Mouse (Mus musculus): Measurements from ENCODE around the gene Ncapg.
A peak's percentile ranks its signal among the peaks of the same experiment; 100 is the strongest.
"Not testable (repeated sequence)": the region's sequence is repeated elsewhere in the genome, so short reads cannot be mapped to it uniquely, and the experiment has no call there.

Ncapg gene

DNA sequence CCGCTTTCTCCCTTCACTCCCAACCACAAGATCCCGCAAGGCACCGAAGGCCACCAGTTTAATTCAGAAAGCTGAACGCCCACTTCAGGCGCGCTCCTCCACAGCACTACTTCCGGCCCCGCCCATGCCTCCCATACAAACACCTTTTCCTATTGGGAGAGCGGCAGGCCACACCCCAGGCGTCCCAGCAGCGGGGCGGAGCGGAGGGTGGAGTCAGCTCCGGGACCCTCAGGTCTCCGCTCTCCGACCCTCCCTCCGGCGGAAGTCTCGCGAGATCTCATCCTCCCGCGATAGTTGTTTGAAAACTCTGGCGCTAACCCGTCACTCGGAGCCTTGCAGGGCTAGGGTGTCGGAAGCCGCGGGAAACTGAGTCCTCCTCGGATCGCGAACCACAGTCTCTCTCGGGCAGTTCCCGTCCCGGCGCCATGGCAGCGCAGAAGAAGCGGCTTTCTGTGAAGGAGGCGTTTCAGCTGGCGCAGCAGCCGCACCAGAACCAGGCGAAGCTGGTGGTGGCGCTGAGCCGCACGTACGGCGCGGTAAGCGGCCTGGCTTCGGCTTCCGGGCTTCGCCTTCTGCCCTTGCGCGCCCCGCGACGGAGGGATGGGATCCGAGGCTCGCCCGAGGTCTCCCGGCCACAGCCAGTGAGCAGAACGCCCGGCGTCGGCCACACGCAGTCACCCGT, at the start of gene Ncapg:
TSS of gene Ncapg (plus strand) at position 322 of the 682 bp plus-strand sequence.
- peak; percentile 99 for DNase-seq

DNA sequence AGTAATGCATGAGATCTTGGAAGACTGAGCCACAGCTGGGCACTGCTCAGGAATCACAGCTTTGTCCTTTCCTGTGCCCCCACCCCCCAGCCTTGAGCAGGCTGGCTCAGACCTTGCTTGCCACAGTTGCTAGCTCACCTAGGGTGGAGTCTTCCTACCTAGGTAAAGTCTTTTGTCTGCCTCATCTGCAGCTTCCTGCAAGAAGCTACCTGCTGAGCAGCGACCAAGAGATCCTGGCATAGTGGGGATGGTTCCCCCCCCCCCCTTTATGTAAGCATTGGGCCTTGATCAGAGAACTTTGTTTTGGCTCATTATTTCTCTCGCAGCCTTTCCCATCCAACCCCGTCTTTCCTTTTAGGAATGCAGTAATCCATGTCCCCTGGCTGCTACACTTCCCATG, 48.2 kb upstream of the Ncapg start:
- no peak for DNase-seq

DNA sequence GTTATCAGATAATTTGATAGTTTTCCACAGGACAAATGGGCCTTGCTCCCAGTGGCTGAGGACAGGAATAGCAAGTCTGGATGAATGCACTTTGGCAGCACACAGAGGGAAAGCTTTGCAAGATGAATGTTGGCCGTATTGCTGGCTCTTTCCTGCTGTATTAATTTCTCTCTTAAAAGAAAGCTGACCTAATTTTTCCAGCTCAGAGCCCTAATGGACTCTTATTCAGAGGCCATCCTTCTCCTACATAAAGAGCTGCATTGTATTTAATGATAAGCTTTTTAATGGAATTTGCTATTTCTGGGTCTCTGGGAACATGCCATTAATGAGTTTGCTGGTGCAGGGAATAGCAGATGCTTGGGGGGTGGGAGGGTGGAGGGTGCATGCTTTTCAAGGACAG, 41.9 kb upstream of the Ncapg start:
- no peak for DNase-seq

DNA sequence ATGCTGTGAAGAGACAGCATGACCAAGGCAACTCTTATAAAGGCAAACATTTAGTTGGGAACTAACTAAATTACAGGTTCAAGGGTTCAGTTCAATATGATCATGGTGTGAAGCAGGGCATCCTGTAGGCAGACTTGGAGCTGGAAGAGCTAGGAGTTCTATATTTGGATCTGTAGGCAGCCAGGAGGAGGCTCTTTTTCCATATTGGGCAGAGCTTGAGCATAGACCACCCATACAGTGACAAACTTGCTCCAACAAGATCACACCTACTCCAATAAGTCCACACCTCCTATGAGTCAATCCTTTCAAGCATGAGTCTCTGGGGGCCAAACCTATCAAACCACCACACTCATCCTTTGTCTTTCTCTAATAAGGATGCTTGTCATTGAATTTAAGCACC, 40.2 kb upstream of the Ncapg start:
- no peak for DNase-seq

DNA sequence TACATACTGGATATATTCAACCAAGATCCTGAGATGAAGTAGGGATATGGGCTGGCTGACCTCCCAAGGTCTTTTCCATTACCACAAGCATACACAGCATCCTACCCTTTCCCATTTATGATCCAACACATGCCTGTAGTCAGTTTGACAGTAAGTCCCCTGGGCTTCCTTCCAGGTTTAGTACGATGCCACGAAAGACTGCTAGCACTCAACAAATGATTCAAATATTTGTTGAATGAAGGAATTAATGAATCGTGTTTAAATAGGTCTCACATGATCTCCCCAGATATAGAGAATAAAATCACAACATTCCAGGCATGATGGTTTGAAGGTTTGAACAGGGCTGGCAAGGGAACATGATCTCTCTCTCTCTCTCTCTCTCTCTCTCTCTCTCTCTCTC, 31.3 kb upstream of the Ncapg start:
- no peak for DNase-seq

DNA sequence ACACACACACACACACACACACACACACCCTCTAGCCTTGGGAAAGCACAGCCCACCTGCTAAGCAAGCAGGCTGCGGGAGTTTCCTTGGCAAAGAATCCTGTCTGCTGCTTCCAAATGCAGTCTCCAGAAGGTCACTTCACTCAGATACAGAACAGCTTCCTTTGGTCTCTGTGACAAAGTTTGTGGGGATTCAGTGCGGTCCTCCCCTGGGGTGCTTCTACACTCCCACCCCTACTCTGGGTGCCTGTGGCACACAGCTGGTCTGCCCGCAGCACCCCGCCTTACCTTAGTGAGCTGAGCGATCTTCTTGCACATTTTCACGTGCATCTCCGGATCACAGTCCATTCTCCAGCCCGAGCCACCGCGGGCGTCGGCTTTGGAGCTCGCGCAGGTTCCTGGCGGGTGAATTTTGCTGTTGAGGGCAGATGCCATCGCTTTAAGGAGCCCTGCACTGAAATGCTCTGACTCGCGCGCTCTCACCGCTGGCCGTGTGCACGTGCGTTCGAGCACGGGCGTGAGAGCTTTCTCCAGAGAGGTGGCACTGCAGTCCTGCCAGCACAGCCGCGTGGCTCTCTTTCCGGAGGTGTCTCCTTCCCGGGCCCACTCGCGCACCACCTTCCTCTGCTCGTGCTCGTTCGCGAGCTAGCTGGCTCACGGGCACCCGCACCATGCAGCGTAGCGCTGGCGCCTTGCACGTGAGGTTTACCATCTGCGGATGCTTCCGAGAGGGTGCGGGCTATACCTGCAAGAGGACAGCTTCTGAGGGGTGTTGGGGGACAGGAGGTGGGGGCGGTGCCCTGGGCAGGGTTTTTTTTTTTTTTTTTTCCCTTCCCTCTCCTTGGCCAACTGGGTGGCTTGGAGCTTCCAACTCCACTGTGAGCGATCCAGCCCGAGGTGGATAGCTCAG, 30.7 kb upstream of the Ncapg start, which contains the start of gene Fam184b:
TSS of gene Fam184b (minus strand) at position 809 of the 909 bp plus-strand sequence.
- DNase-seq = peak; percentile 56

DNA sequence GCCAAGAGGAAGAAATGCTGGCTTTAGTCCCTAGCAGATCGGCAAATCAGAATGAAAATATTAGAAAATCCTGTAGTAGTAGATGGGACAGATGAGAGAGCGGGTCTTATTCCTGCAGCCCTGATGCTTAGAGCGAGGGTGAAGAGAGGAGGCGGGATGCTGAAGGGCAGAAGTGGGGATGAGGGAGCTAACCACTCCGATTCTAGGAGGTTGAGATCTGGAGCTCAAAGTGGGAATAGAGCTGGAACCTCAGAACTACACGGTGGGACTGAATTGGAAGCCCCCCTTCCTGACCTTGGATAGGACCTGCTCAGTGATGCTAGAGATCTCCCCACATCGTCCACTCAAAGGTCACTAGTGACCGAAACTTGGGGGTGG, 30.0 kb upstream of the Ncapg start:
- peak; percentile 4 for DNase-seq

DNA sequence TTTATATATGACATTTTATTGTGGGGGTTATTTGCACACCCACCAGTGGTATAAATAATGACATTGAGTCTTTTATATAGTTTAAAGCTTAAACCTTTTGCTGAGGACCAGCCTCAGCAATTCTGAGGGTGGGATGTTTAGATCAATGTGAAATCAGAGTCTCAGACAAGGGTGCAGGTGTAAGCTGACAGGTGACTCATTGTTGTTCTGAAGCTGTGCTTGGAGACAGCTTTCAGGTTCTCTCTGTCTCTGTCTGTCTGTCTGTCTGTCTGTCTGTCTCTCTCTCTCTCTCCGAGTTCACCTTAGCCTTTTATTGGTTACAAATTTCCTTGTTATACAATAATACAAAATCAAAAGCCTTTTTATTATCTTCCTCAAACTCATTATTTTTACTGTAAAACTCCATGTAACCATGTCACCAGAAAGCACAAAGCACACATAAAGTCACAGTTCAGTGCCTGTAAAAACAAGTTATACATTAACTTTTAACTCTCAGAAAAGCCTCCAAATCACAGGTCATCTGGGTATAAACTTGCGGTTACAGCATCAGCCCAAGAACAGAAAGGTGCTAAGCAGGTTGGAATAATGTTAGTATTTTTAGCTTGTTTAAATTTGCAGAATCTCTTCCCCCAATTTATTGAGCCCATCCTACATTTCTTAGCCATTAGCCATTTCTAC, 18.6 kb upstream of the Ncapg start:
- DNase-seq = peak; percentile 24

DNA sequence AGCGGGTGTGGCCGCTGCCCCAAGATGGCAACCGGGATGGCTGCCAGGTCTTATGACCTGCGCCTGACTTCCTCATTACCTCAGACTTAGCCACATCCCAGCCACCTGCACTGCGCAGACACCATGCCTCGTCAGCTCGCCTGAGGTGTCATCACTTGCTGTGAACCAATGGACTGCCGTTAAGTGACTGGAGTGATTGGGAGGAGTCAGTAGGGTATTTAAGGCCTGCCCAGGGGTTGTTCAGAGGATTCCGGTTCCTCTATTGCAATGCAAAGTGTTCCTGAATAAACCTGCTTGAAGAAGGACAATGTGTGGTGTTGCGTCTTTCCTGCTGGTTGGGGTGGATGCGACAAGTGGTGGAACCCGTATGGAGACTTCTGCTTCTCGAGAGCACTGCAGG, 11.3 kb upstream of the Ncapg start:
- DNase-seq = not testable (repeated sequence)

DNA sequence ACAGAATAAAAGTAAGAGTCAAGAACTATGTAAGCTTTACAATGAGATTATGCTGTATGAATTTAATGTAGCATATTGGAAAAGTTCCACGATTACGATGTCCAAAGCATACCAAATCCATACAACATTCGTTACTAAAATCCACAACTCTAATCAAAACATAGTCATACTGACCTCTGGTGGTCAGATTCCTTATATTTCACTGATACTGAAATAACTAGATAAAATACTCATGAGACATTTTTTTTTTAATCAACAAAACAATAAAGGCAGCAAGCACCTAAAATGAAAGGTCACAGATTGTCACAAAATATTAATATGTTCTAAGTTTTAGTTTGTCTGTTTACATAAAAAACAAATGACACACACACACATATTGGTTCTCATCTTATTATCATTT, 1.4 kb upstream of the Ncapg start:
- DNase-seq = peak; percentile 8

DNA sequence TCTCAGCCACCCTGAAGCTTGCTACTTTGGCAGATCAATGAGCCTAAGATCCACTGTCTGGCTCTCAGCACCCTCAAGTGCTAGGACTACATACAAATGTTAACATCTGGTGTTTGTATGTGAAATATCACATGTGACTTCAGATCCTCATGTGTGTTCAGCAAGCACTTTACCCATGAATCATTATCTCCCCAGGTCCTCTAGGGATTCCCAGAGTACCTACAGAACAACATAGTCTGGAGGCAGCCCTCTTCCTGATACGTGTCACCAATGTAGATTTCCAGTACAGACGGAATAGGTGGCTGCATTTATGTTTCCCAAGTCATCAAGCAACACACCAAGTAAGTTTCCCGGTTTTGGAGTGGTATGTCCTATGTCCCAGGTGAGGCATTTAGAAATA, 888 bp upstream of the Ncapg start:
- no peak for DNase-seq

DNA sequence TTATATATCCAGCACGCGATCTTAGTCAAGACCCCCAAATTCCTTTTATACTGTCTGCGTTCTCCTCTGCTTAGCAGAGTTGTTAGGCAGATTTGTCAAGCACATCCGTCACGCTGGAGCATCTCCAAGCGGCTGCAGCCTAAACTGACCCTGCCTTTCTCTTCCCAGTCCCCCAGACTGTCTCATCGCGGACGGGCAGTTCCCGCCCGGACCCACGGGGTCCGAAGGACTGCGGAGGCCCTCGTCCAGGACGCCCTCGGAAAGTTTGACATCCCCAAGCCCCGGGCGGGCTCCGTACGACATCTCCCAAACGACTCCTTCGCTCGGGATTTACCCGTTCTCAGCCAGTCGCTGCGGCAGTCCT, 503 bp upstream of the Ncapg start:
- DNase-seq = no peak

DNA sequence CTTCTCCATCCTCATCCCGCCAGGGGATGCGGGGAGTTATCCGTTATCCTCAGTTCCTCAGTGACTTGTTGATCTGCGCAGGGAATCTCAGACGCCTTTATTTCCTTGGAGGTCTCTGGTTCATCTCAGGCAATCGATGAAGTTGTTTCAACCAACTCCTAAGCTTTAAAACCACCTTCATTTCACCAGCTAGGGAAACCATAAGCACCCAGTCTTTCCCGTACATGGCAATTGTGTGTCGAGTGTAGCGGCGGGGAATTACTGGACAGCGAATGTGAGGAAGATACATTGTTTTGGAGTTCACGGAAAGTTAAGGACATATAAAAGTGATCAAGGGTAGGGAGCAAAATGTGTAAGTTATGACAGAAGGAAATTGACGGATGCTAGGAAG, 556 bp downstream of the Ncapg start:
- DNase-seq = no peak

DNA sequence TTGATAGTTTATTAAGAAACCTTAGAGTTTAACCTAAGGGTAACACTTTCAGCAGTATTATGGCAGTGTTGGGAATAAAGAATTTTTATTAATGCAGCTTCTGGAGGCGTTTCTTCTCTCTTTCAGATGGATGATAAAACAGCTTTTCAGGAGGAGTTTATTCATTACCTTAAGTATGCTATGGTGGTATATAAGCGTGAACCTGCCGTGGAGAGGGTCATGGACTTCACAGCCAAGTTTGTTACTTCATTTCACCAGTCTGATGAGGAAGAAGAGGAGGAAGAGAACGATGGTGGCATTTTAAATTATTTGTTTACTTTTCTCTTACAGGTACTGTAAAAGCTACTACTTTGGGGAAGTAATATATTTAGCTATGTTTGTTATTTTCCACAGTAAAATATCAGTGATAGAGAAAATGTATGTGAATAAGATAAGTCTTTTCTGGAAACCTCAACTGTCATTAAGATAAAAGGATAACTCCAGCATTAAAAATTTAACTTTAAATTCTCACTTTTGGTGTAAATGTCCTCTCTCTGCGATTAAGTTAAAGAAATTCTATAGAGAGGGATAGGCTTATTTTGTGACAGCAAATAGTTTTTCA, 1.3 kb downstream of the Ncapg start:
- DNase-seq = no peak

DNA sequence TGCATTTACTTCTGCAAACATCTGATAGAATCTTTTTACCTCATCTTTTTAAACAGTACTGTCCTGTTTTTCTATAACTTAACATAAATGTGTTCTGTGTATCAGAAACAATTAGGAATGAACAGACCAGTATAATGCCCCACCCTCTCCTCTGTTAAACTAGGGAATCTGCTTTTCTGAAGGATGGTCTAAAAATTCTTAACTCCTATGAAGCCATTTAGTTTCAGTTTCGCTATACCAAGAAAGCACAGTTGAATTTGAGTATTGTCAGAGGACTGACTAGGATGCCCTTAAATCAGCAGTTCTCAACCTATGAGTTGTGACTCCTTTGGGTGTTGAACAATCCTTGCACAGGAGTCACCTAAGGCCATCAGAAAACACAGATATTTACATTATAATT, 5.3 kb downstream of the Ncapg start:
- DNase-seq = no peak

DNA sequence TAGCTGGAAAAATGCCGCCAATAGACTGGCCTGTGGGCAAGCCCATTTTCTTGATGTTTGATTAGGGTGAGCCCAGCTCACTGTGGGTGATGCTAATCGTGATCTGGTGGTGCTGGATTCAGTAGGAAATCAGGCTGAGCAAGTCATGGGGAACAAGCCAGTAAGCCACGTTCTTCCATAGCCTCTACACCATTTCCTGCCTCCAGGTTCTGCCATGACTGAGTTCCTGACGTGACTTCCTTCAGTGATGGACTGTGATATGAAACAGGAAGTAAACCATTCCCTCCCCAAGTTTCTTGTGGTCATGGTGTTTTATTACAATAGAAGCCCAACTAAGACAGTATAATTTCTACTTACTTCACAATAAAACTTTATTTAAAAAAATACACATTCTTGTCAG, 7.9 kb downstream of the Ncapg start:
- DNase-seq = no peak

DNA sequence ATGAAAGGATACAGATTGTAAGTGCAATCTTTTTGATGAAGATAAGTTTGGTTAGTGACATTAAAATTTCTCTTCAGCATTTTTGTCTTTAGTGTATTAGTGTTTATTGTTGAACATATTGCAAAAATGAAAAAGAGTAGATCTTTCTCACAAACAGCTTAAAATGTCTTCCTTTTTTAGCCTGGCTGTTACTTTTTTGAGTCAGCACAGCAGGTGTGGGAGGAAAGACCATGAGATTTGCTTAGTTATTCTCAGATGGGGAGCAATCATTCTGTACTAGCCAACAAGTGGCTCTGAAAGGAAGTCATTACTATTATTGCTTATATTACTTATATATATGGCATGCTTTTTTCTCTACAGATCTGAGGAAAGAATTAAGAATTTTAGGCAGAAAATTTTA, 10.2 kb downstream of the Ncapg start:
- no peak for DNase-seq

DNA sequence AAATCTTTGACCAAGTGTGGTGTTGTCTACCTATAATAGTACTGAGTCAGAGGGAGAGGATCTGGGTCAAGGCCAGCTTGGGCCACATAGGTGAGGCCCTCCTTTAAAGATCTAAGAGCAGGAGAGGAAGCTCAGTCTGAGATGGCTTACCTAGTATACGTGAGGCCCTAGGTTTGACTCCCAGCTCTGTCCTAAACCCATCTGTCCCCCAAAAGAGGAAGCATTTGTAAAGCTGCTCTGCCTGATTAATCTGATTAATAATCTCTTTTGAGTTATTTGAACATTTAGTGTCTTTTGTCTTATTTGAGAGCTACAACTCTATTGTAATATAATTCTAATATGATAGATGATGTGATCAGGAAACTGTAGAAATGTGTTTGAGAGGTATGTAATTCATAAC, 13.7 kb downstream of the Ncapg start:
- DNase-seq = no peak

DNA sequence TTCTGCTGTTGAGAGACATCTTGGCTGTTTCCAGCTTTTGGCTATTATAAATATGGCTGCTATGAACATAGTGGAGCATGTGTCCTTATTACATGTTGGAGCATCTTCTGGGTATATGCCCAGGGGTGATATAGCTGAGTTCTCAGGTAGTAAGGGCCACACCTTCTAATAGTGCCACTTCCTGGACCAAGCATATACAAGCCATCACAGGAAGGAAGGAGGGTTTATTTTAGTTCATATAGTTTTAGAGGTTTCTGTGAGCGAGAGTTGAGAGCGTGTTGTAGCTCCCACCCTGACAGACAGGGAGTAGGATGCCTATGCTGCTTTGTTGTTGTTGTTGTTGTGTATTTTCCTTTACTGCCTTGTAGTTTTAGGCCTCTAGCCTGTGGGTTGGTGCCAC, 15.5 kb downstream of the Ncapg start:
- no peak for DNase-seq

DNA sequence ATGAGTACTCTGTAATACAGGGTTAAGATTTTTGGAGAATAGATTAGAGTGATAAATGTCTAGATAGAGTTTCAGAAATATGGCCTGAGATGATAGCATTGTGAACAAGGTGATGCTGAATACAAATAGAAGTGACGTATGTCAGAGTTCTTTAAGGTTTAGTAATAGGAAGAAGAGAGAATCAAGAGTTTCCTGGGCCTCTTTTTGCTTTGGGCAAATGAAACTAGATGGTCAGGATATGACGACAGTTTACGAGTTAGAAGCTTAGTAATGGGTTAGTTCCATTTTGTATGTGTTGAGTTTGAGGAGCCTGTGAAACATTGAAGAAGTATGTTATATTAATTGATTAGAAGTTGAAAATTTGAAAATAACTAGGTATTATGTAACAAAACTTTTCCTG, 16.5 kb downstream of the Ncapg start:
- DNase-seq = no peak

DNA sequence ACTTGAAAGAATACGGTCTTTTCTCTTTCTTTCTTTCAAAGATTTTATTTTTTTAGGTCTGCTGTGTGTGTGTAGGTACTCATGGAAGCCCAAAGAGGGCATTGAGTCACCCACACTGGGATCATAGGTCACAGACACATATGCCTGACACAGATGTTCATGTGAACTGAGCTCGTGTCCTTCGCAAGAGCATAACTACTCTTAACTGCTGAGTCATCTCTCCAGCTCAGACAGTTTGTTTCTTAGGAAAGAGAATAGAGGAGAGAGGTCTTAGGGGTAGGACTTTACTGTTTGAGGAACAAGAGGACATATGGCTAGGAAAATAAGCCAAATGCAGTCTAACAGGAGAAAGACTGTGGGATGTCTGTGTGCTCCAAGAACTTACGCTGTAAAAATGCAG, 19.4 kb downstream of the Ncapg start:
- no peak for DNase-seq

DNA sequence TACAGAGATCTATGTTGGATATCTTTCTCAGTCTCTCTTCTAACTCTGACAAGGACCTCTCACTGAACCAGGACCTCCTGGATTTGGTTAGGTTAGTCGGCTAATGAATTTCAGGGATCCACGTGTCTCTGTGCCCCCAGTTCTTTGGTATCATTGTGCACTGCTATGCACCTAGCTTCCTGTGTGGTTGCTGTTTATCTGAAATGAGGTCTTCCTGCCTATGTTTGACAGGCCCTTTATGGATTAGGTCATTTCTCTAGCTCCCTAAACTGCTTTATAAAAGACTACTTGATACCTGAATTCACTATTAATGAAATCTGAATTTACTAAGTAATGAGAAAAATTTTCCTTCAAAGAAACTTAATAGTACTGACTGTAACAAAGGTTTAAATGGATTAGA, 21.1 kb downstream of the Ncapg start:
- DNase-seq = no peak

DNA sequence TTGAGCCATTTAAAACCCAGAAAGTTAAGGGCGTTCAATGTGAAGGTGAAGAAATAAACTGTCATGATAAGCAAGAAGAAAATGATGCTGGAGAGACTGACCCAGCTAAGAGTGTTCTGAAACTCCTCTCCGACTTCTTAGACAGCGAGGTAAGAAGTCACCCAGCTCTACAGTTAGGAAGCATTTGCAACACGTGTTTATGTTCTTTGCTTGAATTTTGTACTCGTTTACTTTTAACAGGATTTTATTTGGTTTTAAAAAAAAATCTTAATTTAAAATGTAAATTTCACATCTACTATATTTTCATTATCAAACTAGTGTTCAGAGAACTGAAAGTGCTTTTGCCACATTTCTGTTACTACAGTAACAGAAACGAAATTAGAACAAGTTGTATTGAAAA, 22.0 kb downstream of the Ncapg start:
- no peak for DNase-seq

DNA sequence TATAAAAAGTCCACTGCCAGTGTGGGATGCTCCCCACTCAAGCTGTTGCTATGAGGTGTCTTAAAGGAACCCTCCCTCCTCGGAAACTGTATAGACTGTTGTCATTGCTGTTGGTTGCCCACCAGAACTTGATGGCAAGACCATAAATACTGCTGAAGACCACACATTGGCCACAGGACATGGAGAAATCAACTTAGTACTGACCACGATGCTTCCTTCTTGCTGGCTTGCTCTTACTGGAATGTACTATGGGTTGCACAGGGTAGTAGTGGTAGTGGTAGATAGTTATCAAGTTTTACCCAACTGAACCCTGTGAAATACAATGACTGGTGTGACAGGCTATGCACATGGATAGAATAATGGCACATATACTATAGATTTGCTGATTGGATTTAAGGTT, 37.1 kb downstream of the Ncapg start:
- no peak for DNase-seq
